14 mouse cellular contexts compared by ENCODE assay signal in the genomic region with DNA sequence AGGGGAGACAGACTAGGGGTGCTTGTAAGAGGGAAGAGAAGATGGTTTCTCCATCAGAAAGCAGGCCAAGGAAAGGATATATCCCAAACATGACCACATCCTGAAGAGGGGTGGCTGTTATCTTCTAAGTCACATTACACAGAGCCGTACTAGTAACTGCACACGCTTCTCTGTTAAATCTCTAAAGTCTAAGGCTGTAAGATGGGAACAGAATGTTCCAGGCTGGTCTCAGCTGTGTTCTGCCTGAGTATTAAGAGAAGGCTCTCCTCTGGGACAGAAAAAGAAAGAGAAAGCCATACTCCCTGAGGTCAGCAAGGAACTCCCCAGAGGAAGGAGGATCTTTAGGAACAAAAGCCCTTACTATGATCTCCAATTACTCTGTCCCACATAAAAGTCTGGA. TPM values are rescaled to one million over a fixed set of nuclear protein-coding genes. Genes with fewer than 3 reads are reported as not detected.
DNase-seq lines count a peak whose midpoint lies in the region; ATAC-seq lines count a peak whose summit lies in the region.
"Had no signal": no experiment of that assay in that cellular context is flagged by ENCODE, and none has a peak within 500 bp of the region (broad histone marks: within the 10 kb centered on the region; RNA-seq: fewer than 3 reads in every experiment).

No protein-coding gene starts in this region.

- peak; percentile 43 to 74 for DNase-seq in heart, adult 9 months (ENCODE audit: low spot score in 2 of 2)
- DNase-seq in heart, postnatal 4 days: no peak
- DNase-seq in skeletal muscle tissue, adult 2 months (ENCODE audit: low read depth, low spot score): peak; percentile 36
- no peak for DNase-seq in forebrain, embryonic 11.5 days (ENCODE audit: low spot score)
- DNase-seq: adrenal gland, adult 2 months; cerebellum, adult 11 months; right cerebral cortex, postnatal 25 days had no signal

- 77% methylated on average over 2 of the region's 2 CpGs for WGBS in midbrain, embryonic 13.5 days
- WGBS in midbrain, embryonic 15.5 days: 73% methylated on average over 2 of the region's 2 CpGs
- WGBS in heart, embryonic 13.5 days: 74% methylated on average over 2 of the region's 2 CpGs
- WGBS in forebrain, embryonic 11.5 days: 90% methylated on average over 2 of the region's 2 CpGs

- H3K4me1 ChIP-seq in midbrain, embryonic 13.5 days (replicated peaks): peaks cover 64% of the 10 kb centered on the region
- H3K4me1 ChIP-seq in midbrain, embryonic 15.5 days: peaks cover 23% of the 10 kb centered on the region
- peaks cover 53% of the 10 kb centered on the region for H3K4me1 ChIP-seq in heart, embryonic 13.5 days
- peaks cover 2% of the 10 kb centered on the region; the same call in 1 of the 2 replicates for H3K4me1 ChIP-seq in forebrain, embryonic 11.5 days (replicated peaks; ENCODE audit: control insufficient read depth, insufficient read depth, low read length)

- no peaks in the 10 kb centered on the region for H3K9me3 ChIP-seq in midbrain, embryonic 13.5 days
- H3K9me3 ChIP-seq in midbrain, embryonic 15.5 days: no peaks in the 10 kb centered on the region
- no peaks in the 10 kb centered on the region for H3K9me3 ChIP-seq in heart, embryonic 13.5 days
- no peaks in the 10 kb centered on the region for H3K9me3 ChIP-seq in forebrain, embryonic 11.5 days (ENCODE audit: control insufficient read depth, low read length)
- H3K9me3 ChIP-seq: forebrain, embryonic 10.5 days; limb, embryonic 12.5 days had no signal

- no peaks in the 10 kb centered on the region for H3K27me3 ChIP-seq in midbrain, embryonic 13.5 days
- no peaks in the 10 kb centered on the region for H3K27me3 ChIP-seq in midbrain, embryonic 15.5 days (replicated peaks)
- no peaks in the 10 kb centered on the region for H3K27me3 ChIP-seq in heart, embryonic 13.5 days (replicated peaks)
- H3K27me3 ChIP-seq in forebrain, embryonic 11.5 days (ENCODE audit: control insufficient read depth, insufficient read depth, low read length): no peaks in the 10 kb centered on the region
- H3K27me3 ChIP-seq: limb, embryonic 12.5 days; Patski had no signal

- H3K9ac ChIP-seq in midbrain, embryonic 13.5 days (replicated peaks): no peak overlapping the region
- no peak overlapping the region for H3K9ac ChIP-seq in midbrain, embryonic 15.5 days
- H3K9ac ChIP-seq in heart, embryonic 13.5 days: no peak overlapping the region
- no peak overlapping the region for H3K9ac ChIP-seq in forebrain, embryonic 11.5 days (ENCODE audit: low read length)
- H3K9ac ChIP-seq: limb, embryonic 12.5 days had no signal

- H3K4me3 ChIP-seq in midbrain, embryonic 13.5 days (replicated peaks): no peak overlapping the region
- H3K4me3 ChIP-seq in midbrain, embryonic 15.5 days: no peak overlapping the region
- peak overlapping the region; percentile 5; the same call in 1 of the 2 replicates for H3K4me3 ChIP-seq in heart, embryonic 13.5 days
- no peak overlapping the region for H3K4me3 ChIP-seq in forebrain, embryonic 11.5 days (ENCODE audit: low read depth, low read length)
- H3K4me3 ChIP-seq: forebrain, embryonic 10.5 days; limb, embryonic 12.5 days had no signal

- no peak for ATAC-seq in midbrain, embryonic 13.5 days
- ATAC-seq in midbrain, embryonic 15.5 days (replicated peaks): no peak
- ATAC-seq in heart, embryonic 13.5 days (ENCODE audit: extremely low read depth, insufficient number of reproducible peaks, low FRiP score, low TSS enrichment): no peak
- ATAC-seq in forebrain, embryonic 11.5 days (replicated peaks; ENCODE audit: low FRiP score): no peak
- ATAC-seq: Patski had no signal

- H3K27ac ChIP-seq in midbrain, embryonic 13.5 days: peak overlapping the region; percentile 1; the same call in 1 of the 2 replicates
- no peak overlapping the region for H3K27ac ChIP-seq in midbrain, embryonic 15.5 days
- H3K27ac ChIP-seq in heart, embryonic 13.5 days (replicated peaks): 0 out of 2 replicates have a peak overlapping the region, but pooled peaks have one; percentile 26
- no peak overlapping the region for H3K27ac ChIP-seq in forebrain, embryonic 11.5 days (ENCODE audit: low read depth, low read length)
- H3K27ac ChIP-seq: forebrain, embryonic 10.5 days had no signal

- no peak overlapping the region for H3K4me2 ChIP-seq in midbrain, embryonic 13.5 days (replicated peaks)
- no peak overlapping the region for H3K4me2 ChIP-seq in midbrain, embryonic 15.5 days
- H3K4me2 ChIP-seq in heart, embryonic 13.5 days: peak overlapping the region; percentile 37
- no peak overlapping the region for H3K4me2 ChIP-seq in forebrain, embryonic 11.5 days (ENCODE audit: low read depth, low read length, severe bottlenecking)
- H3K4me2 ChIP-seq: limb, embryonic 12.5 days had no signal

- no peaks in the 10 kb centered on the region for H3K36me3 ChIP-seq in midbrain, embryonic 13.5 days
- no peaks in the 10 kb centered on the region for H3K36me3 ChIP-seq in midbrain, embryonic 15.5 days (replicated peaks)
- H3K36me3 ChIP-seq in heart, embryonic 13.5 days: no peaks in the 10 kb centered on the region
- no peaks in the 10 kb centered on the region for H3K36me3 ChIP-seq in forebrain, embryonic 11.5 days (ENCODE audit: control insufficient read depth, insufficient read depth, low read length)
- H3K36me3 ChIP-seq: limb, embryonic 12.5 days had no signal

RNA-seq across cellular contexts. Expression of a gene that starts 35.7 kb away (rescaled TPM):
- total RNA-seq in heart, postnatal 4 days (2021): under 1 TPM; 0.11 to 0.12 TPM
- not detected in 2 replicates for polyA plus RNA-seq in midbrain, embryonic 13.5 days (2015; fragmentation: Nextera tagmentation; extraction: Ambion mirVana)
- 0.08 TPM in 1 of 2 replicates, not detected in the other for polyA plus RNA-seq in midbrain, embryonic 15.5 days (2015; fragmentation: Nextera tagmentation; extraction: Ambion mirVana)
- 0.08 and 0.13 TPM in 2 replicates for polyA plus RNA-seq in heart, embryonic 13.5 days (2015; fragmentation: Nextera tagmentation; extraction: Ambion mirVana)
- polyA plus RNA-seq in forebrain, embryonic 11.5 days (2014; fragmentation: Nextera tagmentation; extraction: Ambion mirVana): not detected in 2 replicates
- polyA plus RNA-seq: forebrain, embryonic 10.5 days; intestine, embryonic 14.5 days had no signal

RNA-seq across cellular contexts. Expression of a gene that starts 36.3 kb away (rescaled TPM):
- total RNA-seq in heart, postnatal 4 days (2021): 100 to 1,000 TPM in 1 of 2 experiments, 10 to 100 TPM in 1; 88.1 to 142 TPM
- polyA plus RNA-seq in midbrain, embryonic 13.5 days (2015; fragmentation: Nextera tagmentation; extraction: Ambion mirVana): 120 and 122 TPM in 2 replicates
- 74.4 and 80.1 TPM in 2 replicates for polyA plus RNA-seq in midbrain, embryonic 15.5 days (2015; fragmentation: Nextera tagmentation; extraction: Ambion mirVana)
- 58.5 and 76.5 TPM in 2 replicates for polyA plus RNA-seq in heart, embryonic 13.5 days (2015; fragmentation: Nextera tagmentation; extraction: Ambion mirVana)
- 135 and 145 TPM in 2 replicates for polyA plus RNA-seq in forebrain, embryonic 11.5 days (2014; fragmentation: Nextera tagmentation; extraction: Ambion mirVana)

Comparison
In these comparisons a context has a peak if more than half of its experiments do, and no peak if none do; other contexts are left out.
1. DNase-seq: peak in heart, adult 9 months (2 of 2) and skeletal muscle tissue, adult 2 months (single experiment); none in heart, postnatal 4 days (single experiment) and forebrain, embryonic 11.5 days (single experiment).
2. H3K27ac ChIP-seq: peak in midbrain, embryonic 13.5 days (single experiment) and heart, embryonic 13.5 days (single experiment); none in midbrain, embryonic 15.5 days (single experiment) and forebrain, embryonic 11.5 days (single experiment).